Mouse (Mus musculus) left cerebral cortex, postnatal 4 days (tissue): ENCODE measurements around the gene Ifng. TPM values are rescaled to one million over a fixed set of nuclear protein-coding genes. Genes with fewer than 3 reads are reported as not detected.

Experiments
- DNase-seq: peaks from one replicate; pipeline ENCODE4 v3.0.0-alpha.2; 2022
- intact Hi-C: fragments of 180-260 bp; cut with DNase I; formaldehyde crosslinking; loops from one replicate; pipeline ENCODE4 v1.15.1; 2025
- total RNA-seq, 2 experiments: library from RNA; stranded (reverse); gene quantifications; 2 replicates each; pipeline ENCODE4 v1.2.3; 2021

Gene Ifng
- total RNA-seq, 2 experiments from 2014 or later, result not detected

GRCm38 (mm10) chr10:118477297-118477696, 36.5 kb downstream of the Ifng start:
- no peak for DNase-seq
- intact Hi-C loops, result no loop called here

GRCm38 (mm10) chr10:118479244-118479643, 38.4 kb downstream of the Ifng start:
- DNase-seq, result no peak
- intact Hi-C loops, result no loop called here

GRCm38 (mm10) chr10:118480118-118480517, 39.3 kb downstream of the Ifng start:
- no peak for DNase-seq
- intact Hi-C loops, result no loop called here

- no peak for DNase-seq
- intact Hi-C loops, result no loop called here
These were observed 39.9 kb downstream of the Ifng start for GRCm38 (mm10) chr10:118480793-118481192.

- no peak for DNase-seq
- intact Hi-C loops, result no loop called here
These were observed 53.3 kb downstream of the Ifng start for GRCm38 (mm10) chr10:118494109-118494508.

- no peak for DNase-seq
- intact Hi-C loops, result no loop called here
These were observed 54.5 kb downstream of the Ifng start for GRCm38 (mm10) chr10:118495362-118495761.

Other genes starting within 250 kb of the Ifng start
- not detected for gene Il22, start 236.1 kb upstream of the Ifng start, total RNA-seq
- gene Gm32717, start 200.3 kb upstream of the Ifng start, total RNA-seq, result under 1 TPM; 0.64 to 0.98 TPM
- gene Gm32802, start 182.4 kb upstream of the Ifng start, total RNA-seq, result under 1 TPM; 0.64 to 0.98 TPM
- gene Iltifb, start 146.0 kb upstream of the Ifng start, total RNA-seq, result not detected
- gene Gm9040, start 114.1 kb upstream of the Ifng start, total RNA-seq, result not detected
- not detected for gene Gm9044, start 108.6 kb upstream of the Ifng start, total RNA-seq
- gene Gm9045, start 103.2 kb upstream of the Ifng start, total RNA-seq, result not detected
- not detected for gene Gm9046, start 97.8 kb upstream of the Ifng start, total RNA-seq
- gene Gm9048, start 92.4 kb upstream of the Ifng start, total RNA-seq, result not detected
- not detected for gene Gm9049, start 86.9 kb upstream of the Ifng start, total RNA-seq